Mouse (Mus musculus): ENCODE data around the gene Tshz2. TPM values are rescaled to one million over a fixed set of nuclear protein-coding genes. Genes with fewer than 3 reads are reported as not detected.

The Tshz2 gene
- polyA plus RNA-seq, 1 experiment = 4.5 TPM

DNA sequence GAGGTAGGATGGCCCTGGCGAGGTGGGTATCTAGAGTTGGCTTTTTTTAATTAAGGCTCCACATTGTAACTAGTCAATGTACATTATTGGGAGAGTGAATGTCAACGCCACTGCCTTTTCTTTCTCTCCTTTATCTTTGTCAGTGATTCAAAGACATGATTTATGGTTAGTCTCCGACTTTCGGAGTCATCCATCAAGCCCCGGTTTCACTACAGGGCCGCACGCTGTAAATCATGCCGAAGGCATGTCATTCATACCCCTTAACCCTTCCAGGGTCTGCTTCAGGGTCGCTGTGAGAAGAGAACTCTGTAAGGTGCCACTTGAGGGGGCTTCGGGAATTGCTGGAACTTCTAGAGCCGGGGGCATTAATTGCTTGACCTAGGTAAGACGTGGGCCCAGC, 199.4 kb downstream of the Tshz2 start:
- no peak overlapping the region for H3K27ac ChIP-seq (ENCODE audit: control insufficient read depth, insufficient read depth, low read depth, low read length)
- peaks cover 2% of the 10 kb centered on the region; the same call in 1 of the 2 replicates for H3K4me1 ChIP-seq (ENCODE audit: control insufficient read depth, insufficient read depth, low read length)
- no peaks in the 10 kb centered on the region for H3K27me3 ChIP-seq (ENCODE audit: control insufficient read depth, insufficient read depth, low read length)
- TF ChIP-seq CTCF (IDR thresholded peaks at IDR 0.05; ENCODE audit: control insufficient read depth, insufficient read depth, insufficient replicate concordance, low read depth, low read length) (no peak), POLR2A (IDR thresholded peaks at IDR 0.05; ENCODE audit: control insufficient read depth, low read depth, low read length) (no peak)
- H3K36me3 ChIP-seq (ENCODE audit: control insufficient read depth, insufficient read depth, low read length) = no peaks in the 10 kb centered on the region
- H3K4me3 ChIP-seq (ENCODE audit: control insufficient read depth, low read depth, low read length) = peak overlapping the region; percentile 20

DNA sequence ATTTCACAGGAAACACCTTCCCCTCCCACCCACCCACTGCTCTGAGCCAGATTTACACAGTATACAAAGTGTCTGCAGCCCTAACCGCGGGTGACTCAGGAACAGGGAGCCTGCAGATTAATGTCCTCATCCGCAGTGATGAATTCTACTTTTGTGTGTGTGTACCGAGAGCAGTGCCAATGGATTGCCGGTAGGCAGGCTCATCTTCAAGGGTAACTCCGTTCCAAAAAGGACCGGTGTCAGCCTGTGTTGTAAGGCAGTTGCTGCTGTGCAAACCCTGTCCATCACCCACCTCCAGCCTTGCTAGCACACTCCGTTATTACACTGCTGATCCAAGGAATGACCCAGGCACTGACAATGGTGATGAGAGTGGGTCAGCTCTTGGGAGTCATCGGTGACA, 200.8 kb downstream of the Tshz2 start:
- Histone ChIP-seq H3K27me3 (ENCODE audit: control insufficient read depth, insufficient read depth, low read length) (no peaks in the 10 kb centered on the region), H3K27ac (ENCODE audit: control insufficient read depth, insufficient read depth, low read depth, low read length) (no peak overlapping the region), H3K36me3 (ENCODE audit: control insufficient read depth, insufficient read depth, low read length) (no peaks in the 10 kb centered on the region), H3K4me3 (ENCODE audit: control insufficient read depth, low read depth, low read length) (no peak overlapping the region), H3K4me1 (ENCODE audit: control insufficient read depth, insufficient read depth, low read length) (peaks cover 8% of the 10 kb centered on the region)
- no peak for TF ChIP-seq POLR2A (IDR thresholded peaks at IDR 0.05; ENCODE audit: control insufficient read depth, low read depth, low read length)
- TF ChIP-seq CTCF (IDR thresholded peaks at IDR 0.05; ENCODE audit: control insufficient read depth, insufficient read depth, insufficient replicate concordance, low read depth, low read length) = no peak

DNA sequence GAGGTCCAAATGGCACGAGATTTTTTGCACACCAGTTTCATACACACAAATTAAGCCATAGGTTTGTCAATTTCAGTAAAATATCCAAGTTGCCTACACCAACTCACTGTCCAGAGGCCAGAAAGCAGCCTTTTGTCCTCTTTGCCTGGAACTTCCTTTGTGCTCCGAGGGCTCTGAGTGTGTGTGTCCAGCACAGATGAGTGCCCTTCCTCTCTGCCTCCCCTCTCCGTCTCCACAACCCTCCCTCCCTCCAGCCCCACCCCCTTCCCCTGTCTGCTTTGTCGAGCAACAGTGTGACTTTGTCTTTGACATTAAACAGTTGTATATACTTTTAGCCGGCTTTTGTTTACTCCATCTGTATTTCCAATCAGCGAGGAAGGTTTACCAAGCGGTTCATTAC, 201.8 kb downstream of the Tshz2 start:
- H3K27ac ChIP-seq (ENCODE audit: control insufficient read depth, insufficient read depth, low read depth, low read length) = no peak overlapping the region
- no peaks in the 10 kb centered on the region for H3K27me3 ChIP-seq (ENCODE audit: control insufficient read depth, insufficient read depth, low read length)
- H3K36me3 ChIP-seq (ENCODE audit: control insufficient read depth, insufficient read depth, low read length) = no peaks in the 10 kb centered on the region
- H3K4me1 ChIP-seq (ENCODE audit: control insufficient read depth, insufficient read depth, low read length) = peaks cover 8% of the 10 kb centered on the region
- no peak overlapping the region for H3K4me3 ChIP-seq (ENCODE audit: control insufficient read depth, low read depth, low read length)
- TF ChIP-seq POLR2A (IDR thresholded peaks at IDR 0.05; ENCODE audit: control insufficient read depth, low read depth, low read length) = no peak
- TF ChIP-seq CTCF (IDR thresholded peaks at IDR 0.05; ENCODE audit: control insufficient read depth, insufficient read depth, insufficient replicate concordance, low read depth, low read length) = no peak

DNA sequence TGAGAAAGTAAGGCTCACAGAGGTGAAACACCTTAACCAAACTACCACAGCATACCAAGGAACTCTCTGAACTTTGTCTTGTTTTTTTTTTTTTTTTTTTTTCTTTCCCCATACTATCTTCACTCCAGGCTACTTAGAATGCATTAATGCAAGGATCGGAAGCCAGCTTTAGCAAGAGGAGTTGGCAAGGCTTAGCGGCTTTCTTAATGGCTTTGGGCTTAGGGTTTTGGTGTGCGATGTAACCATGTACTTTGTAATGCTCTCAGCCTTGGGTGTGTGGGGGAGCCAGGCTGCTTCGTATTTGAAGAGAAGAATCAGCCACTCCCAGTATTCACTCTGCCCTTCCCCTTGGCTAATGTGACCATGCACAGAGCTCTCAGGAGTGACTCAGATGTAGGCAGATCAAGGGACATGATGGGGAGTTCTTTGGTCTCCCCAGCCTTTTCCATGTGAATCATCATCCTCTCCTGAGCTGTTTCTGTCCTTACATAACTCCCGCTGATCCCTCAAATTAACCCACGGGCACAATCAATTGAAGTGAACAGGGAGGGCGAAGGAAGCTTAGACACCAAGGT, 204.3 kb downstream of the Tshz2 start:
- TF ChIP-seq POLR2A (IDR thresholded peaks at IDR 0.05; ENCODE audit: control insufficient read depth, low read depth, low read length) (no peak), CTCF (IDR thresholded peaks at IDR 0.05; ENCODE audit: control insufficient read depth, insufficient read depth, insufficient replicate concordance, low read depth, low read length) (no peak)
- Histone ChIP-seq H3K4me1 (ENCODE audit: control insufficient read depth, insufficient read depth, low read length) (peaks cover 8% of the 10 kb centered on the region), H3K27me3 (ENCODE audit: control insufficient read depth, insufficient read depth, low read length) (no peaks in the 10 kb centered on the region), H3K36me3 (ENCODE audit: control insufficient read depth, insufficient read depth, low read length) (no peaks in the 10 kb centered on the region), H3K27ac (ENCODE audit: control insufficient read depth, insufficient read depth, low read depth, low read length) (no peak overlapping the region), H3K4me3 (ENCODE audit: control insufficient read depth, low read depth, low read length) (peak overlapping the region; percentile 80)

DNA sequence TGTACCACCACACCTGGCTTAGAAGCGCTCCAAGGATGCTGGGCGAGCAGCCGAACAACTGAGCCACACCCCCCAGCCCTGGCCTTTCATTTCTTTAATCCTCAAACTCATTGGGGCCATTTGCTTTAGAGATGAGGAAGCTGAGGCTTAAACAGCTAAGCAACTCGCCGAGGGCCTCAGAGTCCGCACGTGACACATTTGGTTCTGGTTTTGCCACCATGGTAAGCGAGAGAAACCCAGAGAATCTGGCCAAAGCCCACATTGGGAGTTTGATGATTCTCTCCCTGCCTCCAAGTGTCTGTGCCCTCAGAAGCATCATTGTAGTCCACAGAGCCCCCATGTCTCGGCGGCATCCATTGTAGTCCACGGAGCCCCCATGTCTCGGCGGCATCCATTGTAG, 205.7 kb downstream of the Tshz2 start:
- H3K4me1 ChIP-seq (ENCODE audit: control insufficient read depth, insufficient read depth, low read length) = peaks cover 8% of the 10 kb centered on the region
- no peak overlapping the region for H3K27ac ChIP-seq (ENCODE audit: control insufficient read depth, insufficient read depth, low read depth, low read length)
- H3K36me3 ChIP-seq (ENCODE audit: control insufficient read depth, insufficient read depth, low read length) = no peaks in the 10 kb centered on the region
- no peak for TF ChIP-seq POLR2A (IDR thresholded peaks at IDR 0.05; ENCODE audit: control insufficient read depth, low read depth, low read length)
- TF ChIP-seq CTCF (IDR thresholded peaks at IDR 0.05; ENCODE audit: control insufficient read depth, insufficient read depth, insufficient replicate concordance, low read depth, low read length) = no peak
- no peaks in the 10 kb centered on the region for H3K27me3 ChIP-seq (ENCODE audit: control insufficient read depth, insufficient read depth, low read length)
- H3K4me3 ChIP-seq (ENCODE audit: control insufficient read depth, low read depth, low read length) = no peak overlapping the region

DNA sequence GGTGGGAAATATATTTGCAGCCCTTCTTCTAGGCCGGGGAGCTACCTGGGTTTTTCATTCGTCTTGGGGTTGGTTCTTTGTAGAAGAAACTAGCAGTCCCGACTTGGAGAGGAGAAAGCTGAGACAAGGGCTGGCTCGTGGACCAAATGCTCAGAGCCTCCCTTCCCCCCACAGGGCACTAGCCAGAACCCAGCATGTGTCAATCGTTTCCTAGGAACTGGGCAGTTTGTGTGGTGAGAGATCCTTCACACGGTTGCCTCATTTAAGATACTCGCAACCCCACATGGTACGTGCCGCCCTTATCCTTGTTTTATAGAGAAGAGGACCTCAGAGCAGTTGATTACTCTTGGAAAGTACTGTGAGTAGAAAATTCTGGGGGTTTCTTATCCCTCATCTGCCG, 208.6 kb downstream of the Tshz2 start:
- Histone ChIP-seq H3K27me3 (ENCODE audit: control insufficient read depth, insufficient read depth, low read length) (no peaks in the 10 kb centered on the region), H3K4me3 (ENCODE audit: control insufficient read depth, low read depth, low read length) (no peak overlapping the region), H3K4me1 (ENCODE audit: control insufficient read depth, insufficient read depth, low read length) (peaks cover 8% of the 10 kb centered on the region), H3K36me3 (ENCODE audit: control insufficient read depth, insufficient read depth, low read length) (no peaks in the 10 kb centered on the region), H3K27ac (ENCODE audit: control insufficient read depth, insufficient read depth, low read depth, low read length) (no peak overlapping the region)
- TF ChIP-seq CTCF (IDR thresholded peaks at IDR 0.05; ENCODE audit: control insufficient read depth, insufficient read depth, insufficient replicate concordance, low read depth, low read length) (no peak), POLR2A (IDR thresholded peaks at IDR 0.05; ENCODE audit: control insufficient read depth, low read depth, low read length) (no peak)

DNA sequence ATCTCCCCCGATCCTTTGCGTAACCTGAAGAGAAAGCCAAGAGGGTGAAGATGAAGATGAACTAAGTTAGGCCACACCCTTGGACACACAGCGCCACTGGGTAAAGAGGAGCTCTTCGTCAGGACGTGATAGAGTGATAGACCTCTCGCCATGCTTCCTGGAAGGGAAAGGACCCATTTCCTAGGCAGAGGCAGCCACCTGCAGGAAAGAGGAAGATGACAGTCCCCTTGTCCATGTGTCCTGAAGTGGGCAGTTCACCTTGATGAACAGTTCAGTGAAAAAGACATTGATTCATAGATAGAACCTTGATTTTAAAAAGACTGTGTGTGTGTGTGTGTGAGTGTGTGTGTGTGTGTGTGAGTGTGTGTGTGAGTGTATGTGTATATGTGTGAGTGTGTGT, 209.7 kb downstream of the Tshz2 start:
- H3K27ac ChIP-seq (ENCODE audit: control insufficient read depth, insufficient read depth, low read depth, low read length) = no peak overlapping the region
- TF ChIP-seq POLR2A (IDR thresholded peaks at IDR 0.05; ENCODE audit: control insufficient read depth, low read depth, low read length) (no peak), CTCF (IDR thresholded peaks at IDR 0.05; ENCODE audit: control insufficient read depth, insufficient read depth, insufficient replicate concordance, low read depth, low read length) (no peak)
- no peaks in the 10 kb centered on the region for H3K27me3 ChIP-seq (ENCODE audit: control insufficient read depth, insufficient read depth, low read length)
- peaks cover 2% of the 10 kb centered on the region for H3K4me1 ChIP-seq (ENCODE audit: control insufficient read depth, insufficient read depth, low read length)
- H3K4me3 ChIP-seq (ENCODE audit: control insufficient read depth, low read depth, low read length) = no peak overlapping the region
- no peaks in the 10 kb centered on the region for H3K36me3 ChIP-seq (ENCODE audit: control insufficient read depth, insufficient read depth, low read length)

DNA sequence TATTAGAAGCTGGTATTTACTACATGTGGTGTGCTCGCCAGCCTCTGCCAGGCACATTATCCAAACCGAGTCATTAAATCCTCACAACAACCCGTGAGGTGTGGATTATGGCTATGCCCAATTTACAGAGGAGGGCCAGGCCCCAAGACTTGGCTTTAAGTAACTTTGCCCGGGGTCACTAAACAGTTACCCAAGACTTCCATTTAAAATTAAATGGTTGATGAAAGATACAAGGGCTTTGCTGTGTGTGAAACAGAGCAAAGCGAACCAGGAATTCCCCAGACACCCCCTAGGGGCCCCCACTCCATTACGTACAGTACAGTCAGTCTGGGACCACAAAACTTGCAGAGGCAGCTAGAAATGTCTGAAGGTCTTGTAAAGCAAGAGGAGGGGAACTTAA, 210.7 kb downstream of the Tshz2 start:
- H3K36me3 ChIP-seq (ENCODE audit: control insufficient read depth, insufficient read depth, low read length) = no peaks in the 10 kb centered on the region
- no peaks in the 10 kb centered on the region for H3K4me1 ChIP-seq (ENCODE audit: control insufficient read depth, insufficient read depth, low read length)
- H3K27me3 ChIP-seq (ENCODE audit: control insufficient read depth, insufficient read depth, low read length) = no peaks in the 10 kb centered on the region
- no peak overlapping the region for H3K27ac ChIP-seq (ENCODE audit: control insufficient read depth, insufficient read depth, low read depth, low read length)
- TF ChIP-seq CTCF (IDR thresholded peaks at IDR 0.05; ENCODE audit: control insufficient read depth, insufficient read depth, insufficient replicate concordance, low read depth, low read length) = no peak
- no peak for TF ChIP-seq POLR2A (IDR thresholded peaks at IDR 0.05; ENCODE audit: control insufficient read depth, low read depth, low read length)
- no peak overlapping the region for H3K4me3 ChIP-seq (ENCODE audit: control insufficient read depth, low read depth, low read length)
